Mouse (Mus musculus) MEL (cell line): Measurements from ENCODE around the gene Fam229b. TPM values are rescaled to one million over a fixed set of nuclear protein-coding genes. Genes with fewer than 3 reads are reported as not detected.

Experiments used
- DNase-seq: peaks from one replicate; pipeline ENCODE4 v3.0.0; 2011; ENCODE audit warnings: low read depth, low spot score
- H3K27ac ChIP-seq: 2 replicates; pipeline ENCODE4 v1.5.1; 2012; ENCODE audit warnings: low read depth, mild to moderate bottlenecking, control low read depth, low read length, moderate library complexity; ENCODE audit not compliant: control insufficient read depth
- H3K27me3 ChIP-seq, 2 experiments: fragments of 150-350 bp in 1 of 2; sonication (generic) in 1 of 2; 2 replicates each; pipeline ENCODE4 v1.6.1; 2012; ENCODE audit warnings: low read length in 2 of 2, mild to moderate bottlenecking in 2 of 2, improper control_type of control experiment in 1 of 2, moderate library complexity in 1 of 2; ENCODE audit not compliant: insufficient read depth in 2 of 2, control insufficient read depth in 1 of 2
- H3K36me3 ChIP-seq, 2 experiments: 2 replicates each; pipeline ENCODE4 v1.6.1; 2012 to 2014; ENCODE audit warnings: low read length in 2 of 2, improper control_type of control experiment in 1 of 2, inconsistent platforms in 1 of 2, mild to moderate bottlenecking in 1 of 2; ENCODE audit not compliant: insufficient read depth in 2 of 2, control insufficient read depth in 1 of 2
- H3K4me1 ChIP-seq, 2 experiments: fragments of 150-350 bp in 1 of 2; sonication (generic) in 1 of 2; 2 replicates each; pipeline ENCODE4 v1.6.1; 2012; ENCODE audit warnings: low read length in 2 of 2, improper control_type of control experiment in 1 of 2, mild to moderate bottlenecking in 1 of 2; ENCODE audit not compliant: insufficient read depth in 2 of 2, control insufficient read depth in 1 of 2
- H3K4me3 ChIP-seq, 2 experiments: fragments of 150-350 bp in 1 of 2; sonication (generic) in 1 of 2; 2 replicates each; pipeline ENCODE4 v1.5.1; 2012; ENCODE audit warnings: low read depth in 2 of 2, low read length in 2 of 2, mild to moderate bottlenecking in 2 of 2, moderate library complexity in 2 of 2, control low read depth in 1 of 2, improper control_type of control experiment in 1 of 2; ENCODE audit not compliant: control insufficient read depth in 1 of 2, insufficient read depth in 1 of 2
- H3K79me2 ChIP-seq: 2 replicates; pipeline ENCODE4 v1.6.1; 2012; ENCODE audit warnings: mild to moderate bottlenecking, low read length, moderate library complexity; ENCODE audit not compliant: control insufficient read depth, poor library complexity, insufficient read depth
- H3K9ac ChIP-seq: 2 replicates; pipeline ENCODE4 v1.6.1; 2012; ENCODE audit warnings: low read depth, mild to moderate bottlenecking, control low read depth, low read length, moderate library complexity; ENCODE audit not compliant: control insufficient read depth, poor library complexity, severe bottlenecking
- H3K9me3 ChIP-seq: fragments of 150-350 bp; sonication (generic); replicated peaks from 2 replicates; pipeline ENCODE4 v1.6.1; 2012; ENCODE audit warnings: mild to moderate bottlenecking, low read length, improper control_type of control experiment, moderate library complexity; ENCODE audit not compliant: insufficient read depth
- BHLHE40 ChIP-seq: IDR thresholded peaks from 2 replicates; pipeline ENCODE4 v1.6.1; 2012; ENCODE audit warnings: low read depth, mild to moderate bottlenecking, inconsistent platforms, low read length, improper control_type of control experiment, borderline replicate concordance
- CHD1 ChIP-seq: IDR thresholded peaks from 2 replicates; pipeline ENCODE4 v1.6.1; 2012; ENCODE audit warnings: low read depth, mild to moderate bottlenecking, inconsistent platforms, low read length, improper control_type of control experiment
- CHD2 ChIP-seq: IDR thresholded peaks from 2 replicates; pipeline ENCODE4 v1.6.1; 2011; ENCODE audit warnings: low read length, improper control_type of control experiment
- CTCF ChIP-seq, 3 experiments: IDR thresholded peaks in 2 of 3; conservative IDR thresholded peaks in 1 of 3; 2 replicates each; pipeline ENCODE4 v1.5.1; 2011 to 2012; ENCODE audit warnings: low read length in 3 of 3, low read depth in 2 of 3, mild to moderate bottlenecking in 2 of 3, improper control_type of control experiment in 1 of 3, inconsistent platforms in 1 of 3, mixed read lengths in 1 of 3, moderate library complexity in 1 of 3; ENCODE audit not compliant: control insufficient read depth in 1 of 3, insufficient read depth in 1 of 3, poor library complexity in 1 of 3, severe bottlenecking in 1 of 3
- ELF1 ChIP-seq: IDR thresholded peaks from 2 replicates; pipeline ENCODE4 v1.6.1; 2014; ENCODE audit warnings: low read depth, mild to moderate bottlenecking, inconsistent platforms, low read length, improper control_type of control experiment, moderate library complexity
- EP300 ChIP-seq, 2 experiments: IDR thresholded peaks; 2 replicates each; pipeline ENCODE4 v1.6.1; 2011; ENCODE audit warnings: improper control_type of control experiment in 2 of 2, low read length in 2 of 2, low read depth in 1 of 2, mild to moderate bottlenecking in 1 of 2
- ETS1 ChIP-seq: IDR thresholded peaks from 2 replicates; pipeline ENCODE4 v1.6.1; 2012; ENCODE audit warnings: low read depth, mild to moderate bottlenecking, inconsistent platforms, low read length, improper control_type of control experiment, moderate library complexity
- GABPA ChIP-seq: IDR thresholded peaks from 2 replicates; pipeline ENCODE4 v1.6.1; 2012; ENCODE audit warnings: low read depth, mild to moderate bottlenecking, inconsistent platforms, low read length, improper control_type of control experiment, moderate library complexity
- HCFC1 ChIP-seq: IDR thresholded peaks from 2 replicates; pipeline ENCODE4 v1.6.1; 2012; ENCODE audit warnings: low read depth, mild to moderate bottlenecking, inconsistent platforms, low read length, improper control_type of control experiment, moderate library complexity
- KAT2A ChIP-seq: conservative IDR thresholded peaks from 2 replicates; pipeline ENCODE4 v1.6.1; 2012; ENCODE audit warnings: low read depth, low read length, improper control_type of control experiment, inconsistent platforms
- MAZ ChIP-seq: IDR thresholded peaks from 2 replicates; pipeline ENCODE4 v1.6.1; 2012; ENCODE audit warnings: low read depth, mild to moderate bottlenecking, inconsistent platforms, low read length, improper control_type of control experiment
- MXI1 ChIP-seq: IDR thresholded peaks from 2 replicates; pipeline ENCODE4 v1.6.1; 2011; ENCODE audit warnings: mild to moderate bottlenecking, low read depth, low read length, improper control_type of control experiment
- MYB ChIP-seq: IDR thresholded peaks from 2 replicates; pipeline ENCODE4 v1.6.1; 2011; ENCODE audit warnings: mild to moderate bottlenecking, low read depth, low read length, improper control_type of control experiment
- MYC ChIP-seq: IDR thresholded peaks from 2 replicates; pipeline ENCODE4 v1.6.1; 2011; ENCODE audit warnings: low read depth, mild to moderate bottlenecking, low read length, improper control_type of control experiment, moderate library complexity
- NELFE ChIP-seq: IDR thresholded peaks from 2 replicates; pipeline ENCODE4 v1.6.1; 2011; ENCODE audit warnings: low read depth, low read length, improper control_type of control experiment
- NRF1 ChIP-seq: IDR thresholded peaks from 2 replicates; pipeline ENCODE4 v1.6.1; 2014; ENCODE audit warnings: low read depth, mild to moderate bottlenecking, inconsistent platforms, low read length, improper control_type of control experiment, moderate library complexity; ENCODE audit not compliant: poor library complexity, insufficient read depth, severe bottlenecking
- POLR2A ChIP-seq, 2 experiments: IDR thresholded peaks; 2 replicates each; pipeline ENCODE4 v1.6.1; 2011 to 2012; ENCODE audit warnings: low read length in 2 of 2, mild to moderate bottlenecking in 2 of 2, control low read depth in 1 of 2, improper control_type of control experiment in 1 of 2, low read depth in 1 of 2, moderate library complexity in 1 of 2; ENCODE audit not compliant: control insufficient read depth in 1 of 2, insufficient read depth in 1 of 2, poor library complexity in 1 of 2
- POLR2AphosphoS2 ChIP-seq: IDR thresholded peaks from 2 replicates; pipeline ENCODE4 v1.6.1; 2011; ENCODE audit warnings: low read length, improper control_type of control experiment
- POLR2AphosphoS5 ChIP-seq: IDR thresholded peaks from 2 replicates; pipeline ENCODE4 v1.6.1; 2012; ENCODE audit warnings: low read depth, borderline replicate concordance, mild to moderate bottlenecking, inconsistent platforms, low read length, moderate library complexity, mixed read lengths
- RAD21 ChIP-seq: IDR thresholded peaks from 2 replicates; pipeline ENCODE4 v1.6.1; 2011; ENCODE audit warnings: mild to moderate bottlenecking, low read depth, low read length, improper control_type of control experiment
- RCOR1 ChIP-seq: IDR thresholded peaks from 2 replicates; pipeline ENCODE4 v1.6.1; 2012; ENCODE audit warnings: low read depth, mild to moderate bottlenecking, inconsistent platforms, low read length, improper control_type of control experiment
- SIN3A ChIP-seq: IDR thresholded peaks from 2 replicates; pipeline ENCODE4 v1.6.1; 2012; ENCODE audit warnings: low read length, improper control_type of control experiment, inconsistent platforms
- TAL1 ChIP-seq: IDR thresholded peaks from 2 replicates; pipeline ENCODE4 v1.6.1; 2012; ENCODE audit warnings: mild to moderate bottlenecking, inconsistent platforms, low read length, moderate library complexity, mixed read lengths
- TBP ChIP-seq: IDR thresholded peaks from 2 replicates; pipeline ENCODE4 v1.8.0; 2011; ENCODE audit warnings: low read depth, low read length, improper control_type of control experiment
- TCF12 ChIP-seq: IDR thresholded peaks from 2 replicates; pipeline ENCODE4 v1.6.1; 2014; ENCODE audit warnings: low read depth, mild to moderate bottlenecking, inconsistent platforms, low read length, improper control_type of control experiment, moderate library complexity
- UBTF ChIP-seq: IDR thresholded peaks from 2 replicates; pipeline ENCODE4 v1.6.1; 2012; ENCODE audit warnings: low read depth, mild to moderate bottlenecking, inconsistent platforms, low read length, improper control_type of control experiment, moderate library complexity, borderline replicate concordance; ENCODE audit not compliant: insufficient read depth
- USF1 ChIP-seq: IDR thresholded peaks from 2 replicates; pipeline ENCODE4 v1.6.1; 2014; ENCODE audit warnings: low read depth, mild to moderate bottlenecking, inconsistent platforms, low read length, improper control_type of control experiment, moderate library complexity
- USF2 ChIP-seq, 2 experiments: IDR thresholded peaks; 2 replicates each; pipeline ENCODE4 v1.6.1; 2011 to 2012; ENCODE audit warnings: improper control_type of control experiment in 2 of 2, low read length in 2 of 2, borderline replicate concordance in 1 of 2, inconsistent platforms in 1 of 2, low read depth in 1 of 2, mild to moderate bottlenecking in 1 of 2; ENCODE audit not compliant: insufficient read depth in 1 of 2
- ZKSCAN1 ChIP-seq: IDR thresholded peaks from 2 replicates; pipeline ENCODE4 v1.6.1; 2012; ENCODE audit warnings: low read depth, mild to moderate bottlenecking, inconsistent platforms, low read length, improper control_type of control experiment, moderate library complexity
- ZMIZ1 ChIP-seq: IDR thresholded peaks from 2 replicates; pipeline ENCODE4 v1.6.1; 2012; ENCODE audit warnings: low read depth, mild to moderate bottlenecking, inconsistent platforms, low read length, improper control_type of control experiment, moderate library complexity
- ZNF384 ChIP-seq: IDR thresholded peaks from 2 replicates; pipeline ENCODE4 v1.6.1; 2012; ENCODE audit warnings: low read depth, mild to moderate bottlenecking, inconsistent platforms, low read length, improper control_type of control experiment
- polyA plus RNA-seq, 2 experiments: library from polyadenylated mRNA; stranded (reverse) in 1 of 2; unstranded in 1 of 2; fragments of >175 nt in 1 of 2; fragments of >200 nt in 1 of 2; gene quantifications; 2 replicates each; pipeline versions ENCODE4 v1.2.1 to v1.2.4; 2012; ENCODE audit warnings: low replicate concordance in 2 of 2, low read depth in 1 of 2; ENCODE audit not compliant: insufficient read length in 2 of 2, insufficient read depth in 1 of 2, missing spikeins in 1 of 2
- total RNA-seq: library from RNA; depleted of rRNA; stranded (reverse); fragments of 300-350 nt; gene quantifications from 2 replicates; pipeline ENCODE4 v1.2.3, GENCODE M21; 2012; rRNA removed

The Fam229b gene
- total RNA-seq: 0.46 and 1.2 TPM in 2 replicates
- 1 to 10 TPM in 1 of 2 experiments, not detected in 1; 1.5 TPM for polyA plus RNA-seq

DNA sequence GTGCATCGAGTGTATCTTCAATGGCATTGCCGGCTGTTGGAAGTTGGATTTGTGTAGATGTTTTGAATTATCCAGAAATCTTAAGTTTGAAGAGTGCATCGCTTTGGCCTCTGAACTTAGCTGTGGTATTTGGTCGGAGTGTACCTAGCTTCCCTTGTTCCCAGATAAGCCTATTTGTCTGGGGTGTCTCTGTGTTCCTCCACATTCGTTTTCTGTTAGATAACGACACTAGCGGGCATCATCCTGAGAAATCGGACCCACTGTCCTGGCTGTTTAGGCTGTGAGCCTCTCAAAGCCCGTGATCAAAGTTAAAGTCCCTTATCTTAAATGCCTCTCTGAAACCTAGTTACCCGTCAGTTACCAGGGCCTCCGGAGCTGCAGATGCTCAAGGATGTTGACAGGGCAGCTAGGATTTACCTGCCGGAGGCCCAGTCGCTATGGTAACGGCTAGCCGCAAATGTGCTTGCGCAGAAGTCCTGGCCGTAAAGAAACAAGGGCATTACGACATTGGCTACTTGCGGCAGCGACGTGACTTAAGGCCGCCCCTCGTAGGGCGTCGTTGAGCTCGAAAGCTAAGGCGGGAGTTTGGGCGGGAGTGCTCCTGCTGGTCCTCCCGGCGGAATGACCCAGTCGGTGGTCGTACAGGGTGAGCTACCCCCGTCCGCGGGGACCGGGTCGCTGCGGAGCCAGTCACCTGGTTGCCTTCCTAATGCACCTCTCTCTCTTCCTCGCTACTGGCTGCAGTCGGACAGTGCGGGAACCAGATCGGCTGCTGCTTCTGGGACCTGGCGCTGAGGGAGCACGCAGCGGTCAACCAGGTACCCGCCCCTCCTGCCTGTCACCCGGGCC lies at the start of gene Fam229b, which contains the start of gene Tube1:
Gene Fam229b (minus strand): TSS at position 453 of the 849 bp plus-strand sequence.
Gene Tube1 (plus strand): TSS at position 515 of the 849 bp plus-strand sequence.
- no peaks in the 10 kb centered on the region for H3K27me3 ChIP-seq

DNA sequence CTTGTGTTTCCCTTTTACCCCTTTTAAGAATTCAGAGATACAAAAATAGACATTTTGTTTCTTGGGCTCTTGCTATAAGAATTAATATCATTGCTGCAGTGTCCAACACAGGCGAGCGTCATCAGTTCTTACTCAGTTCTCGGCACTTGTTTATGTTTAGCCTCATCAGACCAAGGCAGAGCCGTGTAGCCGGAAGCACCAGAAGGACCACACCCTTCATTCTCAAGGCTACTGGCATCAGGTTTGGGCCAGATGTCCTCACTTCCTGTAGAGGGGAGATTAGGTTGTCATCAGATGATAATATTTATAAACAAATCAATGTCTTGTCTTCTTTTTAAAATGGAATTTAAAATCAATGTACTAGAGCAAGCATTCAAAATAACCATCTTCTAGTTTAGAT lies 43.3 kb upstream of the Fam229b start:
- Histone ChIP-seq H3K4me1 (no peaks in the 10 kb centered on the region), H3K9me3 (no peaks in the 10 kb centered on the region), H3K9ac (no peak overlapping the region), H3K4me3 (no peak overlapping the region), H3K36me3 (no peaks in the 10 kb centered on the region), H3K27ac (no peak overlapping the region), H3K79me2 (no peaks in the 10 kb centered on the region), H3K27me3 (no peaks in the 10 kb centered on the region; a peak in 1 of 4 replicates)
- no peak for DNase-seq
- TF ChIP-seq CHD1: no peak
- TF ChIP-seq TAL1: no peak
- no peak for TF ChIP-seq USF2 (IDR thresholded peaks at IDR 0.05; ENCODE audit: borderline replicate concordance in 1 of 2, insufficient read depth in 1 of 2, low read depth in 1 of 2, low read length in 2 of 2)
- TF ChIP-seq POLR2AphosphoS5: no peak
- TF ChIP-seq MAZ: no peak
- no peak for TF ChIP-seq ZKSCAN1
- TF ChIP-seq KAT2A: no peak
- TF ChIP-seq CHD2: no peak
- no peak for TF ChIP-seq SIN3A
- no peak for TF ChIP-seq ETS1
- no peak for TF ChIP-seq RCOR1
- TF ChIP-seq TCF12: no peak
- no peak for TF ChIP-seq HCFC1
- no peak for TF ChIP-seq ZNF384
- TF ChIP-seq MYB: no peak
- TF ChIP-seq ELF1: no peak
- no peak for TF ChIP-seq MYC
- TF ChIP-seq BHLHE40: no peak

More for the DNA sequence above, at the start of gene Fam229b, which contains the start of gene Tube1:
- no peaks in the 10 kb centered on the region; a peak in 2 of 4 replicates for H3K4me1 ChIP-seq
- TF ChIP-seq ZNF384: no peak
- peak; percentile 64 for TF ChIP-seq NRF1
- no peak for TF ChIP-seq USF2 (IDR thresholded peaks at IDR 0.05; ENCODE audit: borderline replicate concordance in 1 of 2, insufficient read depth in 1 of 2, low read depth in 1 of 2, low read length in 2 of 2)
- no peak for TF ChIP-seq MAZ
- TF ChIP-seq TBP: no peak
- TF ChIP-seq NELFE: peak; percentile 46; the same call in 1 of the 2 replicates
- TF ChIP-seq USF1: no peak
- TF ChIP-seq ZKSCAN1: no peak
- TF ChIP-seq CTCF (IDR thresholded peaks at IDR 0.05 in 2 of 3, conservative IDR thresholded peaks at IDR 0.05 in 1 of 3; ENCODE audit: control insufficient read depth in 1 of 3, insufficient read depth in 1 of 3, low read depth in 2 of 3, low read length in 3 of 3, poor library complexity in 1 of 3, severe bottlenecking in 1 of 3): no peak
- no peak for TF ChIP-seq UBTF
- no peak for TF ChIP-seq RAD21
- no peak; the same call in 1 of the 2 replicates for TF ChIP-seq KAT2A
- 0 out of 2 replicates have a peak, but pooled peaks have one; percentile 24 for TF ChIP-seq TCF12
- TF ChIP-seq BHLHE40: no peak
- TF ChIP-seq ELF1: peak; percentile 42; the same call in 1 of the 2 replicates
- peak; percentile 69 to 70; a peak in 3 of 4 replicates for TF ChIP-seq POLR2A (IDR thresholded peaks at IDR 0.05; ENCODE audit: control insufficient read depth in 1 of 2, insufficient read depth in 1 of 2, low read depth in 1 of 2, low read length in 2 of 2, poor library complexity in 1 of 2)
- TF ChIP-seq HCFC1: peak; percentile 81
- TF ChIP-seq POLR2AphosphoS2: no peak
- TF ChIP-seq ETS1: no peak
- no peak for TF ChIP-seq EP300 (IDR thresholded peaks at IDR 0.05; ENCODE audit: low read depth in 1 of 2, low read length in 2 of 2)
- peak; percentile 19; the same call in 1 of the 2 replicates for TF ChIP-seq MXI1
- no peak for TF ChIP-seq ZMIZ1
- no peak for TF ChIP-seq GABPA
- TF ChIP-seq CHD2: no peak
- TF ChIP-seq, all 39 proteins: peak for 7
- Histone ChIP-seq H3K9me3 (no peaks in the 10 kb centered on the region), H3K36me3 (peaks cover 0 to 7% of the 10 kb centered on the region in 2 experiments; a peak in 2 of 4 replicates), H3K4me3 (peak within 1 kb of the TSS; percentile 67 to 92), H3K79me2 (no peaks in the 10 kb centered on the region), H3K27ac (no peak within 1 kb of the TSS), H3K9ac (peak within 1 kb of the TSS; percentile 91)
- peak; percentile 90 for DNase-seq
